Mouse (Mus musculus): ENCODE measurements around the gene Larp1b. TPM values are rescaled to one million over a fixed set of nuclear protein-coding genes. Genes with fewer than 3 reads are reported as not detected.

The Larp1b gene
- total RNA-seq, 2 experiments from 2014 or later: 21.6 to 21.9 TPM

DNA sequence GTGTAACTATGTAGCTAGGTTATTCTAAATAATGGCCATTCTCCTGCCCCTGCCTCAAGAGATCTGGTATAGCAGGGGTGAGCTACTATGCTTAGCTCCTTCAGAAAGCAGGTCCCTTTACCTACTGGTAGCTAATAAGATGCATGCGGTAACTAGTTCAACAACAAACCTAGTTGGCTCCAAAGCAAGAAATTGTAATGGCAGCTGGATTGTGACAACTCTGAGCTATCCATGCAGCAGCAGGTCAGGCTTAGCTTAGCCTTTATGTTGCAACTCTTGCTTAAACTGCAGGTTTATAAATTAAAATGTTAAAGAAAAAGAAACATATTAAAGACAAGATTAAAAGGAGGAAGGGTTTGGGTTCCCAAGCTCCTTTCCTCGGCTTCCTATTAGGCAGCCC lies 129.0 kb downstream of the Larp1b start:
- intact Hi-C loops (cut with DNase I): no loop called here
- DNase-seq (ENCODE audit: low spot score in 2 of 2): no peak

DNA sequence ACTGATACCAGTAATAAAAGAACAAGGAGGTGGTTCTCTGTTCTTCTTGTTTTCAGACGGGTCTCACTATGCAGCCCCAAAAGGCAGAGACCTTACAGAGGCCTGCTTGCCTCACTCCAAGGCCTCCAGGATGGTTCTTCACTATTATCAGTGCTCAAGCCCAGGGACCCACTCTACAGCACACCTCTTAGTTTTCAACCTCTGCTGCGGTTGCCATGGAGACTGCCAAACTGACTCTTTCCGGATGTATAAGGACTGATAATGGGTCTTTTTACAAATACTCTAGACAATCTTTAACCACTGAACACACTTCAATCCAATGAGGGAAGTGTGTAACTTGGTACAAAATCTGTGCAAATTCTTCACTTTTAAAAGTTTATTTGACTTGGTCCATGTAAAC lies 131.1 kb downstream of the Larp1b start:
- intact Hi-C loops (cut with DNase I): loop anchor here (5.0 kb wide), 2 partner anchors 77 to 128 kb away; no protein-coding TSS in a partner anchor
- DNase-seq (ENCODE audit: low spot score in 2 of 2): no peak

DNA sequence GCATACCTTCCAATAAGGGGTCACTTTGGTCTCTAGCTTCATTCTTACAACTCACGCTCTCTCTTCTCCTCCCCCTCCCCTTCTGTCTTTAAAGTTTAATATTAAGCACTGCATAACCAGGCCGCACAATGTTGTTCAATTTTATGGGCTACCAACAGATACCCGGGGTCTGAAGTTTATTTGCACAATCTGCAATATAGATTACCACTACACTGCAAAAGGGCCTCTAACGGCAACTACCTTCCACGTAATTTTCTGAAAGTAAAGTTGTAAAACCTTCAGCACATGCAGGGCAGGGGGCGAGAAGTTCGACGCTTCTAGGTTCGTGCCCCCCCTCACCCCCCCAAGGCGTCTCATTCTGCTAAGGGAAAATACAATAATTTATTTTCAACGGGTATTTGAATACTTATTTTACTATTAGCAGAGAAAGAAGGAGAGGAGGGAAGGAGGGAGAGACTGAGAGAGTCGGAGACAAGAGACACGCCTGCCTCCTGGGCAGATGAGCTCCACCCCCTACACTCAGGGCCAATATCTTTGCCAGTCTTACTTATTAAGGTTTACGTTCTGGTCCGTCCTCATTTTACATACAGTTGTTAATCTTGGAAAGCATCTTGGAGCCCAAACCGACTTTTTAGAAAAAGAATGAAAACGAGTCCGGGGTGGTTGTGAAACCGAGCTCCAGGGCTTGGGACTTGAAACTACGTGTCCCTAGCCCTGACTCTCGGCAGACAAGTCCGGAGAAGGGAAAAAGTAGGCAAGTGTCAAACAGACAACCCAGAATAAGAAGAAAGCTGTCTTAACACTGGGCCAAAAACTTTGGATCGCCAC lies 132.1 kb downstream of the Larp1b start:
- no peak for DNase-seq (ENCODE audit: low spot score in 2 of 2)
- intact Hi-C loops (cut with DNase I): loop anchor here (2.0 to 5.0 kb wide), 3 partner anchors 76 to 483 kb away; no protein-coding TSS in a partner anchor

GRCm38 (mm10) chr3:41082520-41082884 lies 132.9 kb downstream of the Larp1b start:
- DNase-seq (ENCODE audit: low spot score in 2 of 2): peak in 1 of 2 experiments; percentile 16
- intact Hi-C loops (cut with DNase I): loop anchor here (2.0 to 5.0 kb wide), 3 partner anchors 75 to 482 kb away; no protein-coding TSS in a partner anchor

- peak; percentile 98 to 99 for DNase-seq (ENCODE audit: low spot score in 2 of 2)
These were observed 133.5 kb downstream of the Larp1b start, which contains the start of gene Pgrmc2 for GRCm38 (mm10) chr3:41082885-41083789. TSS of gene Pgrmc2 (minus strand) at chr3:41083046.

DNA sequence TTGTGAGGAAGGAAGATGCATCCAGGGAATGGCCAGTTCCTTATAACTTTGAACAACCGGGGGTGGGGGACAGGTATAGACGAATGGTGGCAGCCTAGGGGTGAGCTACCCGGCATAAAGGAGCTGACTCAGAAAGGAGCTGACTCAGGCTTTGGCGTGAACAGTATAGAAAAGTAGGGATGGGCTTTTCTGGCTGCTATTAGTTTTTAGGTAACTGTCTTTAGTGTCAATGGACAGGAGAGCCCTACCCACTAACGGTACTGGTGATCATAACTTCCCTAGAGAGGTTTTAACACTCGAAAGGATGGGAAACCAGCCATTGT lies 134.1 kb downstream of the Larp1b start:
- DNase-seq (ENCODE audit: low spot score in 2 of 2): no peak
- intact Hi-C loops (cut with DNase I): loop anchor here (2.0 to 5.0 kb wide), 3 partner anchors 74 to 481 kb away; no protein-coding TSS in a partner anchor

More at GRCm38 (mm10) chr3:41082885-41083789, 133.5 kb downstream of the Larp1b start, which contains the start of gene Pgrmc2:
- intact Hi-C loops (cut with DNase I): loop anchor here (2.0 to 5.0 kb wide), 3 partner anchors 74 to 482 kb away; no protein-coding TSS in a partner anchor

- intact Hi-C loops (cut with DNase I): loop anchor here (5.0 kb wide), 2 partner anchors 73 to 132 kb away; no protein-coding TSS in a partner anchor
- no peak for DNase-seq (ENCODE audit: low spot score in 2 of 2)
These were observed 134.8 kb downstream of the Larp1b start for GRCm38 (mm10) chr3:41084421-41084820.

DNA sequence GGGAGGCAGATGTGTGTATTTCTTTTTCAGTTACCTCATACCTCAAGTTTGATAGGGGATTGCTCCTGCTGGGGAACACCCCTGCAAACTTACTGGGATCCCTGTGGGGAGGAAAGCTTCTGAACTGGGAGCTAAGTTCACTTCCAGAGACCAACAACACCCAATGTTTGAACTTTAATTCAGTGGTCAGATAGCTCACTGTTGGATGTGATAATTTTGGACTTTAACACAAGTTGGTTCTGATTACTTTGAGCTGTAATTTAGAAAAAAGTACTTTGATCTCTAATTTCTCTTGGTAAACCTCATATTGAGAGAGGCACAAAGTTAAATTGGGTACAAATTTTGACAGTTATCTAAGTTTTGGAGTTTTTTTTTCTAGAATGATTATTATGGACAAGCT lies 137.4 kb downstream of the Larp1b start:
- intact Hi-C loops (cut with DNase I): no loop called here
- no peak for DNase-seq (ENCODE audit: low spot score in 2 of 2)

Other genes starting within 250 kb of the Larp1b start
- gene Slc25a31, start 241.0 kb upstream of the Larp1b start, total RNA-seq (2021): not detected
- gene Hspa4l, start 205.3 kb upstream of the Larp1b start, total RNA-seq (2021): 100 to 1,000 TPM; 123 to 124 TPM
- gene Plk4, start 149.8 kb upstream of the Larp1b start, total RNA-seq (2021): 1 to 10 TPM; 3.1 to 4.5 TPM
- gene Mfsd8, start 102.9 kb upstream of the Larp1b start, total RNA-seq (2021): 10 to 100 TPM; 18.3 to 19.5 TPM
- 10 to 100 TPM; 11.3 to 14.8 TPM for gene Abhd18, start 102.9 kb upstream of the Larp1b start, total RNA-seq (2021)
- under 1 TPM in 1 of 2 experiments, not detected in 1; 0.15 TPM for gene 1700034I23Rik, start 47.3 kb upstream of the Larp1b start, total RNA-seq (2021)
- gene Pgrmc2, start 133.2 kb downstream of the Larp1b start, total RNA-seq (2021): 10 to 100 TPM; 45.9 to 46.6 TPM